Mouse (Mus musculus): Measurements from ENCODE around the gene Zfp563.

The Zfp563 gene

GRCm38 (mm10) chr17:33089220-33089949, at the start of gene Zfp563:
Zfp563 (plus strand) TSS chr17:33089310.
- peak; percentile 94 for ATAC-seq (ENCODE audit: insufficient number of reproducible peaks, low FRiP score, low TSS enrichment)

- no peak for ATAC-seq (ENCODE audit: insufficient number of reproducible peaks, low FRiP score, low TSS enrichment)
Measured at GRCm38 (mm10) chr17:33058791-33059190, 30.3 kb upstream of the Zfp563 start.

- ATAC-seq (ENCODE audit: insufficient number of reproducible peaks, low FRiP score, low TSS enrichment) = no peak
Measured at GRCm38 (mm10) chr17:33063001-33063400, 26.1 kb upstream of the Zfp563 start.

GRCm38 (mm10) chr17:33067958-33068357, 21.2 kb upstream of the Zfp563 start, which contains the start of gene 4921501E09Rik:
4921501E09Rik (minus strand) TSS chr17:33068058.
- no peak for ATAC-seq (ENCODE audit: insufficient number of reproducible peaks, low FRiP score, low TSS enrichment)

GRCm38 (mm10) chr17:33091630-33092029, 2.5 kb downstream of the Zfp563 start:
- ATAC-seq (ENCODE audit: insufficient number of reproducible peaks, low FRiP score, low TSS enrichment) = no peak

- ATAC-seq (ENCODE audit: insufficient number of reproducible peaks, low FRiP score, low TSS enrichment) = peak; percentile 60
Measured at GRCm38 (mm10) chr17:33092391-33093193, 3.5 kb downstream of the Zfp563 start.

GRCm38 (mm10) chr17:33097396-33097795, 8.3 kb downstream of the Zfp563 start:
- no peak for ATAC-seq (ENCODE audit: insufficient number of reproducible peaks, low FRiP score, low TSS enrichment)

- ATAC-seq (ENCODE audit: insufficient number of reproducible peaks, low FRiP score, low TSS enrichment) = no peak
Measured at GRCm38 (mm10) chr17:33124546-33124945, 35.4 kb downstream of the Zfp563 start.

- ATAC-seq (ENCODE audit: insufficient number of reproducible peaks, low FRiP score, low TSS enrichment) = no peak
Measured at GRCm38 (mm10) chr17:33126257-33126656, 37.1 kb downstream of the Zfp563 start.

GRCm38 (mm10) chr17:33139261-33139820, 50.2 kb downstream of the Zfp563 start, which contains the start of gene Morc2b:
Morc2b (minus strand) TSS chr17:33139683.
- ATAC-seq (ENCODE audit: insufficient number of reproducible peaks, low FRiP score, low TSS enrichment) = no peak
